Comparison of ENCODE assay signal across 10 mouse cellular contexts in genomic region chr8:118979800-118980199, GRCm38 (mm10).
DNase-seq lines count a peak whose midpoint lies in the region; ATAC-seq and TF ChIP-seq lines count a peak whose summit lies in the region.
"Had no signal": no experiment of that assay in that cellular context is flagged by ENCODE, and none has a peak within 500 bp of the region (broad histone marks: within the 10 kb centered on the region; RNA-seq: fewer than 3 reads in every experiment).

No protein-coding gene starts in this region.

- no peak overlapping the region for H3K4me3 ChIP-seq in liver, postnatal 0 days (ENCODE audit: low read depth, low read length)
- H3K4me3 ChIP-seq in liver, embryonic 11.5 days (ENCODE audit: low read depth, low read length) = no peak overlapping the region
- H3K4me3 ChIP-seq: heart, embryonic 13.5 days had no signal

- no peaks in the 10 kb centered on the region for H3K4me1 ChIP-seq in liver, postnatal 0 days (ENCODE audit: insufficient read depth)
- no peaks in the 10 kb centered on the region for H3K4me1 ChIP-seq in liver, embryonic 11.5 days (replicated peaks; ENCODE audit: control insufficient read depth, insufficient read depth, low read length)
- H3K4me1 ChIP-seq: heart, embryonic 13.5 days had no signal

- no peak for TF ChIP-seq EP300 in liver, postnatal 0 days (IDR thresholded peaks at IDR 0.05; ENCODE audit: low read depth)

- ATAC-seq in liver, postnatal 0 days = no peak
- ATAC-seq in liver, embryonic 11.5 days (replicated peaks; ENCODE audit: low FRiP score) = no peak

- WGBS in liver, postnatal 0 days (ENCODE audit: insufficient replicate concordance) = 17% methylated on average over 5 of the region's 5 CpGs
- WGBS in liver, embryonic 11.5 days = 16% methylated on average over 5 of the region's 5 CpGs

- no peak overlapping the region for H3K9ac ChIP-seq in liver, postnatal 0 days (replicated peaks)
- no peak overlapping the region for H3K9ac ChIP-seq in liver, embryonic 11.5 days (ENCODE audit: low read depth, low read length)
- H3K9ac ChIP-seq: heart, embryonic 13.5 days had no signal

- no peaks in the 10 kb centered on the region for H3K9me3 ChIP-seq in liver, postnatal 0 days (ENCODE audit: low read length)
- H3K9me3 ChIP-seq in liver, embryonic 11.5 days (ENCODE audit: control insufficient read depth, low read length) = no peaks in the 10 kb centered on the region

- no peaks in the 10 kb centered on the region for H3K36me3 ChIP-seq in liver, postnatal 0 days (replicated peaks; ENCODE audit: insufficient read depth, low read length)
- H3K36me3 ChIP-seq in liver, embryonic 11.5 days (ENCODE audit: control insufficient read depth, insufficient read depth, low read length) = no peaks in the 10 kb centered on the region
- H3K36me3 ChIP-seq: heart, embryonic 13.5 days had no signal

- peak; percentile 41 for TF ChIP-seq CTCF in liver, postnatal 0 days (IDR thresholded peaks at IDR 0.05; ENCODE audit: low read depth)

- H3K27me3 ChIP-seq in liver, postnatal 0 days (ENCODE audit: insufficient read depth, low read length) = no peaks in the 10 kb centered on the region
- H3K27me3 ChIP-seq in liver, embryonic 11.5 days (replicated peaks; ENCODE audit: control insufficient read depth, insufficient read depth, low read length) = no peaks in the 10 kb centered on the region
- H3K27me3 ChIP-seq: heart, embryonic 13.5 days had no signal

- H3K4me2 ChIP-seq in liver, postnatal 0 days (ENCODE audit: low read depth, low read length) = no peak overlapping the region
- no peak overlapping the region for H3K4me2 ChIP-seq in liver, embryonic 11.5 days
- H3K4me2 ChIP-seq: heart, embryonic 13.5 days had no signal

- DNase-seq in gastrocnemius, postnatal 10 days = peak; percentile 15
- DNase-seq in gastrocnemius, postnatal 25 days = no peak
- DNase-seq in liver, postnatal 0 days = no peak
- DNase-seq in liver, embryonic 11.5 days (ENCODE audit: low spot score) = no peak
- DNase-seq in brain, adult 2 months (ENCODE audit: low read depth, low spot score) = peak; percentile 69
- DNase-seq in forelimb bud, embryonic 11.5 days (ENCODE audit: low read depth, low spot score) = peak; percentile 23
- DNase-seq in c-Kit-positive CD71-positive TER-119-positive erythroid progenitor cells, embryonic 14.5 days (ENCODE audit: low spot score) = no peak
- no peak for DNase-seq in B cell, adult 2 months

- no peak overlapping the region for H3K27ac ChIP-seq in liver, postnatal 0 days (ENCODE audit: low read depth)
- no peak overlapping the region for H3K27ac ChIP-seq in liver, embryonic 11.5 days (ENCODE audit: low read depth, low read length)
- H3K27ac ChIP-seq: heart, embryonic 13.5 days; macrophage had no signal

Comparison
In these comparisons a context has a peak if more than half of its experiments do, and no peak if none do; other contexts are left out.
1. DNase-seq: peak in gastrocnemius, postnatal 10 days (single experiment), brain, adult 2 months (single experiment) and forelimb bud, embryonic 11.5 days (single experiment); none in gastrocnemius, postnatal 25 days (single experiment), liver, postnatal 0 days (single experiment), liver, embryonic 11.5 days (single experiment), c-Kit-positive CD71-positive TER-119-positive erythroid progenitor cells, embryonic 14.5 days (single experiment) and B cell, adult 2 months (0 of 2).